Mouse (Mus musculus): ENCODE data around the gene Ugt1a2.
"Not testable (repeated sequence)": the region's sequence is repeated elsewhere in the genome, so short reads cannot be mapped to it uniquely, and the experiment has no call there.

Gene Ugt1a2

DNA sequence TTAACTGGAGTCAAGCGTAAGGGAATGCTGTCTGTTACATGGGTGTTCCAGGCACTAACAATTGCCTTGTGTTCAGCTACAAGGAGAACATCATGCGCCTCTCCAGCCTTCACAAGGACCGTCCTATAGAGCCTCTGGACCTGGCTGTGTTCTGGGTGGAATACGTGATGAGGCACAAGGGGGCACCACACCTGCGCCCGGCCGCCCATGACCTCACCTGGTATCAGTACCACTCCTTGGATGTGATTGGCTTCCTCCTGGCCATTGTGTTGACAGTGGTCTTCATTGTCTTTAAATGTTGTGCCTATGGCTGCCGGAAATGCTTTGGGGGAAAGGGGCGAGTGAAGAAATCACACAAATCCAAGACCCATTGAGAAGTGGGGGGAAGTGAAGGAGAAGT is 17.6 kb downstream of the Ugt1a2 start:
- no peak for DNase-seq (ENCODE audit: low spot score)

DNA sequence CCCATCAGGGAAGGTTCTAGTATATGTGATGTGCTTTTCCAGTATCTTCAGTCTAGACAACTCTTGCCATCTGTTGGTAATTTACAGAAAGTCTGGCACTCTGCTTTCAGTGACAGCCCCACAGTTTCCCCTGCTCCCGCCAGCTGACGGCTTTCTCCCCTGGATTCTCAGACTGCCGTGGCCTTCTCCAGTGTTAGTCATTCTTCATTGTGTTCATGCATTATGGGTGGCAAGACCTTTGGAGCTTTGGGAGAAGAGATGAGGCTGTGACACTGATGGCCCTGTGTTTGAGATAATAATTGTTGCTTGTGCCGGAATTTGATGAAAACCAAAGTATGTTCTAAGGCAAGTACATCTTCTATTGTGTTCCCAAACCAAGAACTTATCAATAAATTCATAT is 18.2 kb downstream of the Ugt1a2 start:
- no peak for DNase-seq (ENCODE audit: low spot score)

DNA sequence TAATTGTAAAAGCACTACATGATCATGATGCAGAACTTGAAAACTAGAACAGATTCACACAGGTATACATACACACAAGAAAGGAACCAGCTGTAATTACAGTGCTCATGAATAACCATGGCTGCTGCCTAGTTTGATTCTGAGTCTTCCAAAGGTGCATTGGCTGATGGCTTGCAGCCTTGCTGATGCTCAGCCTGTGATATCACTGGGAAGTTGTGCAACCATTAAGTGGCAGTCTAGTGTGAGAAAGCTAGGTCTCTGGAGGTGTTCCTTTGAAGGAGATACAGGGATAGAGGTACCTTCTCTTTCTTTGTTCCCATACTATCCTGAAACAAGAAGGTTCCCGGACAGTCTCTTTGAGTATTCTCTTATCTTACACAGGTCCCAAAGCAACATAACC is 18.7 kb downstream of the Ugt1a2 start:
- DNase-seq (ENCODE audit: low spot score), result no peak

DNA sequence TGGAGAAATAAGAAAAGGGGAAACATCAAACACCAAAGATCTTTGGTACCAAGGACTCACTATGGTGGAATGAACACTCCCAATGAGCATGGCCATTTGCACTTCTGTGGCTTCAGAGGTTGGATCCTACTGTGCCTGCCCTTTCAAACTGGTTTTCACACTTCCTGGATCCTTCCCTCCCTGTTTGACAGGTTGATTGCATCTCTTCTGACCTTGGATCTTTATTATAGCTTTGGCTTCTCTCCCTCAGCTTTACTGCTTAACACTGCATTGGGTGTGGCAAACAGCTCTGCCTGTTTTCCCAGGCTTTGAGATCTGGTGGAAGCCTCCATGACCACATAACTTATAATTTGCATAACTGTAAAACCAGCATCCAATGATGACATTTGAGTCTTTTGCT is 19.9 kb downstream of the Ugt1a2 start:
- no peak for DNase-seq (ENCODE audit: low spot score)

DNA sequence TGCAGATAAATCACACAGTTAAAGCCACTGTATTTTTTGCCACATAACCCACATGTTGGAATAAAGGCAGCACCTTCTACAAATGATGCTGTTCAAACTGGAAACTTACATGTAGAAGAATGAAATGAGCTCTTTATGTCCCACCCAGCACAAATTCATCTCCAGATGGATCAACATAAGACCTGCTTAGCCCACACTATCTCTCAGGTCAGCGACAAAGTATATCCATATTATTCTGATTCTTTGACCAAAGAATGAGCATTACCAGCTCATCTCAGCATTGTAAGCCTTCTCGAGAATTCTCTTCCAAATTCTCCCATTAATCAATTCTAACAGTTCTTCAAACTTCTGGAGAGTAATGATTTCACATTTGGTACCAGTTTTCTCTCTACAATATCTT is 21.8 kb downstream of the Ugt1a2 start:
- DNase-seq (ENCODE audit: low spot score), result no peak

DNA sequence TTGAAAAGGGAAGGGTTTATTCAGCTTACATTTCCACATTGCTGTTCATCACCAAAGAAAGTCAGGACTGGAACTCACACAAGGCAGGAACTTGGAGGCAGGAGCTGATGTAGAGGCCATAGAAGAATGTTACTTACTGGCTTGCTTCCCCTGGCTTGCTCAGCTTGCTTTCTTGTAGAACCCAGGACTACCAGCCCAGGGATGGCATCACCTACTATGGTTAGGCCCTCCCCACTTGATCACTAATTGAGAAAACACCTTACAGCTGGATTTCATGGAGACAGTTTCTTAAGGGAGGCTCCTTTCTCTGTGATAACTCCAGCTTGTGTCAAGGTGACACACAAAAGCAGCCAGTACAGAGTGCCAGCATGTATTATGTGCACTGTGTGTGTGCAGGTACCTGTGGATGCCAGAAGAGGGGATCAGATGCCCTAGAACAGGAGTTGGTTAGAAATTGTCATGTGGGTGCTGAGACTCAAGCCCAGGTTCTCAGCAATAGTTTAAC is 22.7 kb downstream of the Ugt1a2 start:
- DNase-seq (ENCODE audit: low spot score), result not testable (repeated sequence)

DNA sequence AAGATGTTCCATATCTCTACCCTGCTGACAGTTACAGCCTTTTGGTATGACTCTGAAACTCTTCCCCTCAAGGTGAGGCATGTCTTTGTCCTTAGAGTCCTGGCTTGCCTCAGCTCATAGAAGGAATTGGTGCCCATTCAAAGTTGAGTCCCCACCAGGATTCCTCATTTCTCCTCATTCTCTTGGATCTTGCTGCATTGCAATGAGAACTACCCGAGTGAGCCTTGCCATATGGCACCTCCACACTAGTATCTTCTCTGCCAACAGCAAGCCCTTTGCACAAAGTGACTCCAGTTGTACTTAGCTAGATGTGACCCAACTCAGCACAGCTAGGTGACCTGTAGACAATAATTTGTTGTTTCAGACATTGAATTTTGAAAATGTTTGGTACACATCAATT is 23.2 kb downstream of the Ugt1a2 start:
- DNase-seq (ENCODE audit: low spot score), result no peak

DNA sequence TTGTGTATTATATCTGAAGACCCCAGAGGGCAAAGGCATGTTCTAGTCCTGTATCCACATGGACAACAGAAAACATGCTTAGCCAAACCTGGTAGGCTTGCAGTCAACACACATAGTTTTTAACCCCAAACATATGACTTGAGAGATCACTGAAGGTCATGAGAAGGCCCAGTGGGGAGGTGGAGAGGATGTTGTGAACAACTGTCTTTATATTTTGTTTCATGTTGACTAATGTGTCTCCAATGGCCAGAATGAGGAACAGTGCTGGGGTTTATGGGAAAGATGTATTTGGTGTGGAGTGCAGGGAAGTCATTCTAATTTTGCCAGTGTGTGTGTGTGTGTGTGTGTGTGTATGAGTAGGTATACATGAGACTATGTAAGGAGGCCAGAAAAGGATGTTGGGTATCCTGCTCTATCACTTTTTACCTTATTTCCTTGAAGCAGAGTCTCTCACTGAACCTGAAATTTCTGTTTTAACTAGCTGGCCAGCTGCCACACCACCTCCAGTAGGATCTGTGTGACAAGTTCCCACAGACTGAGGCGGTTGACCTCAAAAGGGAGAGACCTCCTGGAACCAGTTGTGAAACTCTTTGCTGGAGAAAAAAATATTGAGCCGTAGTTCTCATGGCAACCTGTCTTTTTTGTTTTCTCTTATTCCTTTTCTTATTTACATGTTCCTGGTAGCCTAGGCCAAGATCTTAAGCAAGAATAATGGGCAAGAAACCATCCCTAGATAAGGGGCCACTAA is 23.8 kb downstream of the Ugt1a2 start:
- no peak for DNase-seq (ENCODE audit: low spot score)

DNA sequence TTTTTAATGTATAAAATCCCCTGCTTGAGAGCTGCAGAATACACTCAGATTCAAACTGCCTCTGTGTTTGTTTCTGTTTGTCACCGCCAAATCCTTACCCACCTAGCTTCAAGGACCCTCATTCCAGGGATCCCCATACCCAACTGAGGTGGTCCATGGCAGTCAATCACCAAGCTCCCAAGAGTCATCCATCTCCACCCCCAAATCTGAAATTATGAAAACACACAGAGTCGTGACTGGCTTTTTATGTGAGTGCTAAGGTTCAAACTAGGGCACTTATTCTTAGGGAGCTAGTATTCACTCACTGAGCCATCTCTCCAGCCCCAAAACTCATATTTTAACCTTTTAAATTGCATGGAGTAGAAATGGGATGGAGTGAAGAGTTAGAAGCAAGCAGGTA is 24.9 kb downstream of the Ugt1a2 start:
- DNase-seq (ENCODE audit: low spot score), result not testable (repeated sequence)

DNA sequence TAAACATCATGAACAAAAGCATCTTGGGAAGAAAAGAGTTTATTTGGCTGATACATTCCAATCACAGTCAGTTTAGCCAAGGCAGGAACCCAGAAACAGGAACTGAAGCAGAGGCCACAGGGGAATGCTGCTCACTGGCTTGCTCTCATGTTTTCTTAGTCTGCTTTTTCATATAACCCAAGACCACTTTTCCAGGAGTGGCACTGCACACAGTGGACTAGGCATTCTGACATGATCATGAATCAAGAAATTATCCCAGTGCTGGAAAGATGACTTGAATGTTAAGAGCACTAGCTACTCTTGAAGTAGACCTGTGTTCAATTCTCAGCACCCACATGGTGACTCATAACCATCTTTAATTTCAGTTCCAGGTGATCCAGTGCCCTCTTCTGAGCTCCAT is 25.3 kb downstream of the Ugt1a2 start:
- DNase-seq (ENCODE audit: low spot score), result no peak

DNA sequence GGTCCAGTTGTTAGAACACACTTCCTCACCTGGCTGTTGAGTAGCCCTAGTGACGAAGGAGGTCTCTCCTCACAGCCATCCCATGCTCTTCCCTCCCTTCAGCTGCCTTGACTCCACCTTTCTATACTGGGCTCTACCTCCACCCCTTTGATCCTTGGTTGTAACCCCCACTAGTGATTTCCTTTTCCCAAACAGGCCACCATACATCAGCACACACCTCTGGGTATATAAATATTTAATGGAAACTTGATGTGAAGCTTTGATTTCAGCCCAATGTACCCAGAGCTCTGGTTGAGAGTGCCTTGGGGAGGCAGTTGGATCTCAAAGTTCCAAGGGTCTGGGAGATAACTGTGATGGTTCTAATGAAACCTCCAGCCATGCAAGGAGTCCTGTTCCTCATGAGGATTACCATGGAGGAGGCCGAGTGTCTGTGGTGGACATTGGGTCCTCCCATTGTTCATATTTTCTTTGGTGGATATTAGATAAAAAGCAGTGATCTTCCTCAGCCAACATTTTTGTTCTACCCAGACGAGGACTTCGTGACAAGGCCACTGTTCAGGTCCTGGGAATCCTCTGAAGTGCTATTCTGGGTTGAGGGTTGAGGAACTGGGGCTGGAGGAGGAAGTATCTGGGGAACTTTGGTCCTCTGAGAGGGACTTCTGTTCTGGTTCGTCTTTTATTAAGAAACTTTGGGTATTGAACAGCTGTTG is 26.4 kb downstream of the Ugt1a2 start, which contains the start of gene Mroh2a:
Gene Mroh2a (plus strand): TSS at position 317 of the 710 bp plus-strand sequence.
- DNase-seq (ENCODE audit: low spot score), result no peak

DNA sequence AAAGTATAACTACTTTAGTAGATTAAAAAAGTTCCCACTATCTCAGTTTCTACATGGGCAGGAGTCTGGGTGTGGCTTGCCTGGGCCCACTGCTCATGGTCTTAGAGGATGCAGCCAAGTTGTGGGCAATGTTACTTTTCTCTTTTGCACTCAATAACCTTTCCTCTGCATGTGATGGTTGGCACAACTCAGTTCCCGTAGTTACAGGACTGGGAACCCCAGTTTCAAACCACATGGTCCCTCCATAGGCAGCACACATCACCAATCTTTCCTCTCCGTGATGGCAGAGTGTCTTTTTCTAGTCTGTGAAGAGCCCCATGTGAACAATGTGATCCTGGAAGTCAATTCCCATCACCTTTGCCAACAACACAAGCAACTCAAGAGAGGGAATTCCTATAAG is 27.1 kb downstream of the Ugt1a2 start:
- DNase-seq (ENCODE audit: low spot score), result no peak

DNA sequence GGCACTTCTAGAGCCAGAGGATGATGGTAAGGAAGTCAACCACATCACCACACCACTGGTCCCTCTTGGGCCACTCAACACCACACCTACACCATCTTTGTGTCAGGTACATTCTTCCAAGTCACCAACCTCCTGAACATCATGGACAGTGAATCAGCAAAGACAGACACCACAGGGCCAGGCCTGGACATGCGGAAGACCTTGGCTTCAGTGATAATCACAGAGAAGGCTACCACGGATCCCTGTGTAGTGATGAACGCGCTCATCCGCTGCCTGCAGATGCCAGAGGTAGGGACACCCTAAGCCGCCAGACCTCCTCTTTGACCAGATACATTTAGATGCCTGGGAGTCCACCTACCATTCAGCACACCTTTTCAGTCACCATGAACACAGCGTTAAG is 27.7 kb downstream of the Ugt1a2 start:
- no peak for DNase-seq (ENCODE audit: low spot score)

DNA sequence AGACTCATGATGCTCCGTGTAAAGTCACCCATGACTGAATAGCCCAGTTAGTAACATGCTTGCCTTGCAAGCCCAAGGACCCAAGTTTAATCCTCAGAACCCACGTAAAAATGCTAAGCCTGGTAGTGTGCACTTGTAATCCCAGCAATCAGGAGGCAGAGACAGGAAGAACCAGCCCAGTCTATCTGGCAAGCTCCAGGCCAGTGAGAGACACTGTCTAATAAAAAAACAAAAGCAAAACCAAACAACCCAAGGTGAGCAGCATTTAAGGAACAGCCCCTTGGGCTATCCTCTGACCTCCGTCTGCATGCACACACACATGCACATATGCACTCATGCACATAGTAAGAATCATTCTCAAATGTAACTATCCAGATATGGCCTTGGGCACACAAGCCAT is 29.2 kb downstream of the Ugt1a2 start:
- no peak for DNase-seq (ENCODE audit: low spot score)

DNA sequence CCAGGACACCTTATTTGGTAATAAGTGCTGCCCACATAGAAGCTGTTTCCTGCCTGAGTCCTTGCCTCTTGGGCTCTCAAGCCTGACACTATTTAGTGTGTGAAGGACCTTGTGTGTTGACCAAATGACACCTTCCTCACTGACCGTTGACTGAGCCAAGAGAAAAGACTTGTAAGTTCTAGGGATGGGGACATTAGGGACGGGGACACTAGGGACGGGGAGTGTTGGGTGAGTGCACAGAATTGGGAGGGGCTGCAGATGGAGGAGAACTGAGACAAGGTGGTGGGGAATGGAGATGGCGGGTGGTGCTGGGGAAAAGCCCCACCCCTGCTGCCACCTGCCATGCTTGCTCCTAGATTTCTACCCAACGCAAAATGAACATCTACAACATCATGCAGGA is 29.6 kb downstream of the Ugt1a2 start:
- DNase-seq (ENCODE audit: low spot score), result no peak

DNA sequence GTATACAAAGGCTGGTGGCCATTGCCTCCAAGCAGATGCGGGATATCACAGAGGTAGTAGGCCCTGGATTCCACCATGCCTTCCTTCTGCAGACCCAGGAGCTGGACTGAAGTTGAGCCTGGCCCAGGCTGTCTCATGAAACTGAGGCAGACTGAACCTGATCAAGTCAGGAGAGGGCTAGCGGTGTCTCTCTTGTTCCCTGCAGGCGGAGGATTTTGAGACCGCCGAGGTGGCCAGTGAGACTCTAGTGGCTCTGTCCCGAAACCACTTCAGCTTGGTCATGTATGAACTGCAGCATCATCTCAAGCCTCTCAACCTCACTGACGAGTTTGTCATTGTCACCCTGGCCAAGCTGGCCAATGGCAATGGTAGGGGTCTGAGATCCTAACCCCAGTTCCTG is 30.0 kb downstream of the Ugt1a2 start:
- DNase-seq (ENCODE audit: low spot score), result no peak

DNA sequence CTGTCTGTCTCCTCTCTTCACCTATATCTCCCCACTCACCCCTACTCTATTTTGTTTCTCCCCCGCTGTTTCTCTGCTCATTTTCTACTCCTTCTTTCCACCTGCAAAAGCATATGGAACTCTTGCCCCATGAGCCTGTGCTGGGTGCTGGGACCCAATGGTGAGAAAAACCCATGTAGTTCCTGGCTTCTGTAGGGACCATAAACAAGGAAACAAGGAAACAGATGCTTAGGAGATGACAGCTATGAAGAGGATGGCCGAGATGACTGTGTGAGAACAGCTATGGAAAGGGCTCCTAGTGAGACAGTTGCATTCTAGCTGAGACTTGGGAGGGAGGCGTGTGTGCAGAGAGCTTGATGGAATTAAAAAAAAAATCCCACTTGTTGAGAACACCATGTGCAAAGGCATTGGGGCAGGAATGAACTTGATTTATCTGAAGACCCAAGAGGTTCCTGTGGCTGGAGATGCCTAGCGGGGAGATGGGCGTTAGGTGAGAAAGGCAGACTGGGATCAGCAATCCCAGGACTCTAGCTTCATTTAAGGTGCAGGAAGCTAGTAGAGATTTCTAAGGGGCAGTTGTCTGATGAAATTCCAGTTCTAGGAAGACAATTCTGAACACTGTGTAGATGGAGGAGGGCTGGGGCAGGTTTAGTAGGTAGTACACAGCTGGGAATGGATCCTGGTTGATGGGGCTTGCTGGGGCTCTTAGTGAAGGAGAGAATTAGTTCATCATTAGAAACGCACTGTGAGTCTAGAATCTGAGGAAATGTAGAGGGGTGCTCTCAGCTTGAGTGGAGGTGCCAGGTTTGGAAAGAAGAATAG is 30.8 kb downstream of the Ugt1a2 start:
- no peak for DNase-seq (ENCODE audit: low spot score)

DNA sequence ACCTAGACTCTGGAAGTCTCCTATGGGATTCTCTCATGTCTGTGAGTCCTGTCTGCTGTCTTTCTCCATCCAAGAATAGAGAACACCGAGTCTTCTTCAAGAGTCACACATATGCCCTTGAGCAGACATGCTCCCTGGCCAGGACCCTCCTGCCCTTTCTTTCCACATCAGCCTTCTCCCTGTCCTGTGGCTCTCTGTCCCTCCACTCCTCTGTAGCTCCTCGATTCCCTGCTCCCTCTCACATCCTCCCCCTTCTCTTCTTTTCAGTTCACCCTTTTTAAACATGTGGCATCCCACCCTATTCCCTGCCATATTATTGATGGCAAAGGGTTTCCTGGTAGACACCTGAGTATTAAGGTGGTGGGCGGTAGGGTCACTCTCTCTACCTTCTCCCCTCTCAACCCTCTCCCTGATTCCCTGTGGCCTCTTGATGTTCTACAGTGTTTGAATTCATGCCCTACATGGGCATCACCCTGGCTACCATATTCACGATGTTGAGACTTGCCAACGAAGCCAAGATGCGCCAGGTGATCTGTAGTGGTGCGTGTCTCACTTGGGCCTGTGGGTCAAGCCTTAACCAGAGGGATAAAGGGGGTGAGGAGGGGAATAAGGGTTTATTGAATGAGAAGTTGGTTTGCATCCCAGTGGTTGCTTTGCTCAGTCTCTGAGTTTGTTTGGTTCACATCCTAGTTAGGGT is 31.6 kb downstream of the Ugt1a2 start:
- DNase-seq (ENCODE audit: low spot score), result no peak

DNA sequence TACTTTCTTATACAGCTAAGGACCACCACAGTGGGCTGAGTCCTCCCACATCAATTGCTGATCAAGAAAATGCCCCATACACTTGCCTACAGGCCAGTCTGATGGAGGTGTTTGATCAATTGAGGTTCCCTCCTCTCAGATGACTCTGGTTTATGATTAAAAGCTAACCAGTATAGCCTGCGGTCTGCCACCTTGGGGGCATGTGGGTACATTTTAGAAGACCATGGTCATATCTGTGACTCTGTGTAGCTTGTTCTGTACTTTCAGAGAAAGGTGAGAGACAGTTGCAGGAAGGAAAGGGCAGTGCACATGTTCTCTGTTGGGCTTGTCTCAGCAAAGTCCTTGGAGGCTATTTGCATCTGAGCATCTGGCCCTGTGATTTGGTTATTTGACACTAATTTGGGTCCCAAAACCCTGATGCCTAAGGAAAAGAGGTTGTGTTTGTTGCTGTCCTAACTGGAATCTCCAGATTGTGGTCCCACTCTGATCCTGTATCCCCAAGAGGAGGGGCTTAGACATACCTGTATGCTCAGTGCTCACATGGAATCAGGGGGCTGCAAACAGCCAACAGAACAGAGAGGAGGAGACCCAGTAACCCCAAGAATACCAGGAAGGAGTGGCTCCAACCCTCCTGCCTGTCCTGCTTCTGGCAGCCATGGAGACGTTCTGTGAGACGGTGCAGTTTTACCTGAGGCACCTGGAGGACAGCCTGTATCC is 32.4 kb downstream of the Ugt1a2 start:
- no peak for DNase-seq (ENCODE audit: low spot score)

DNA sequence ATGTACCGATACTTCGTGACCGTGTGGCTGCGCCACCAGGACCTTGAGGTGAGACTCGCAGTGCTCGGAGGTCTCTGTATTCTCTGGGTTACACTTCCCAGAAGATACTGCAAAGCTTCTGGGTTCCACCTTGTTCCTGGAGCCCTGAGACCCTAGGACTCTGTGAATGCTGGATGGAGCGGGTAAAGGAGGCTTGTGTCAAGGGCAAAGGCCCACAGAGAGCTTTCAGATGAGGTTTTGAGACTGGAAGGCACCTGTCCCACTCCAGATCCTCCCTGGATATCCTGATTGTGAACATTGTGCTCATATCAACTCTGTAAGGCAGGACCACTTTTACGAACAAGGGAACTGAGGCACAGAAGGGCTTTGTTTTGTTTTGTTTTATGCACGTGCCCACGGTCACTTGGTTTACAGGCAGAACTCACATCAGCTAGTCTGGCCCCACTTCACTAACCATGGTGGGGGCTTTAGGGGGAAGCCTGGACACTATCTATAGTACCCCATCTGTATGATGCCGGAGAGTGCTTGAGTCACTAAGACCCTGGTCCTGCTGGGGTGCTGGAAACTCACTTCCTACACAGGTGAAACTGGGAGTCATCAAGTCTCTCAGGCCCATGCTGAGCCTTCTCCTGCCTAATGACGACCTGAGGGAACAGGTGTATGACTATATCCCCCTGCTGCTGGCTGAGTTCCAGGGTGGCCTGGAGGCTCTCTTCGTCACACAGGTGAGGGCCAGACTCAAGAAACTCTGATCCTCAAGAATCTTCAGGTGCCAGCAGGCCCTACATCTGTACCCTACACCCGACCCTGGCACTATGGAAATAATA is 33.2 kb downstream of the Ugt1a2 start:
- DNase-seq (ENCODE audit: low spot score), result no peak

DNA sequence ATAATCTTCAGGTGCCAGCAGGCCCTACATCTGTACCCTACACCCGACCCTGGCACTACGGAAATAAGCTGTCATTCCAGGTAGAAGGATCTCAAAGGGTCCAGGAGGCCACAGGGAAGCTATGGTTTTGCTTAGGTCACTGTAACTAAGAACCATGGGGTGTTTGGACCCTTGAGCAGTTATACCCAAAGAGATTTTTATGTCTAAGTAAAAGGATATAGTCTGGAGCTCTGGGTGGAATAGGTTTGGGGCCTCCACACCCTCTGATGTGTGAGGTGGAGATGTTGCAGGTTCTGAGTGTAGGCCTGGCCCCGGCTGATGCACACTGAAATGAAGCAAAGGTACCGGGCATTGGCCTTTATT is 33.8 kb downstream of the Ugt1a2 start:
- no peak for DNase-seq (ENCODE audit: low spot score)

All from left cerebral cortex, adult 11 months (tissue).